Mouse (Mus musculus) granulocyte monocyte progenitor cell, adult 5-6 weeks (primary cell): ENCODE results near the gene Ttl. TPM values are rescaled to one million over a fixed set of nuclear protein-coding genes. Genes with fewer than 3 reads are reported as not detected.

Experiments
- ATAC-seq: replicated peaks from 2 replicates; pipeline ENCODE4 v1.8.0; 2016; ENCODE audit warnings: mild to moderate bottlenecking, moderate TSS enrichment, inconsistent platforms; ENCODE audit not compliant: poor library complexity, severe bottlenecking
- total RNA-seq, 2 experiments: library from RNA; stranded (forward) in 1 of 2; stranded (reverse) in 1 of 2; fragments of 200-712, 200-1000 nt in 1 of 2; fragments of >200 nt in 1 of 2; fragmentation: Nextera tagmentation in 1 of 2; gene quantifications; 2 replicates each; pipeline ENCODE4 v1.2.3; 2014 to 2017

Ttl gene
- total RNA-seq (2014; fragmentation: Nextera tagmentation): 2.8 and 3.7 TPM in 2 replicates
- 3.6 and 3.7 TPM in 2 replicates for total RNA-seq (2017)

GRCm38 (mm10) chr2:129065437-129066282 lies at the start of gene Ttl:
Ttl (plus strand) TSS chr2:129065942.
- peak; percentile 88 for ATAC-seq

GRCm38 (mm10) chr2:129020106-129020505 lies 45.6 kb upstream of the Ttl start:
- ATAC-seq: no peak

GRCm38 (mm10) chr2:129024820-129025219 lies 40.9 kb upstream of the Ttl start:
- no peak for ATAC-seq

- no peak for ATAC-seq
These were observed 30.4 kb upstream of the Ttl start for GRCm38 (mm10) chr2:129035381-129035780.

- ATAC-seq: no peak
These were observed 27.3 kb upstream of the Ttl start for GRCm38 (mm10) chr2:129038426-129038936.

GRCm38 (mm10) chr2:129038937-129039631 lies 26.7 kb upstream of the Ttl start:
- ATAC-seq: peak; percentile 24

GRCm38 (mm10) chr2:129040567-129040966 lies 25.2 kb upstream of the Ttl start:
- peak; percentile 87 for ATAC-seq

- ATAC-seq: no peak
These were observed 19.4 kb upstream of the Ttl start for GRCm38 (mm10) chr2:129046172-129046845.

GRCm38 (mm10) chr2:129046846-129047196 lies 18.9 kb upstream of the Ttl start:
- no peak for ATAC-seq

GRCm38 (mm10) chr2:129047811-129048210 lies 17.9 kb upstream of the Ttl start, which contains the start of gene Vinac1:
Vinac1 (minus strand) TSS chr2:129048172.
- ATAC-seq: no peak

- no peak for ATAC-seq
These were observed 13.2 kb upstream of the Ttl start for GRCm38 (mm10) chr2:129052451-129052983.

- no peak for ATAC-seq
These were observed 10.0 kb upstream of the Ttl start for GRCm38 (mm10) chr2:129055741-129056140.

GRCm38 (mm10) chr2:129056597-129056996 lies 9.1 kb upstream of the Ttl start:
- ATAC-seq: peak; percentile 48

GRCm38 (mm10) chr2:129057256-129057655 lies 8.5 kb upstream of the Ttl start:
- no peak for ATAC-seq

GRCm38 (mm10) chr2:129057920-129058361 lies 7.8 kb upstream of the Ttl start:
- no peak for ATAC-seq

- ATAC-seq: no peak
These were observed 4.2 kb upstream of the Ttl start for GRCm38 (mm10) chr2:129061456-129062059.

- peak; percentile 85 for ATAC-seq
These were observed 584 bp downstream of the Ttl start for GRCm38 (mm10) chr2:129066326-129066725.

- ATAC-seq: no peak
These were observed 4.6 kb downstream of the Ttl start for GRCm38 (mm10) chr2:129070296-129070695.

GRCm38 (mm10) chr2:129078313-129078712 lies 12.6 kb downstream of the Ttl start:
- ATAC-seq: peak; percentile 50; the same call in 1 of the 2 replicates

GRCm38 (mm10) chr2:129079194-129079593 lies 13.5 kb downstream of the Ttl start:
- ATAC-seq: no peak
